Comparison of ENCODE assay signal across 23 mouse cellular contexts in genomic region chr16:57779011-57779410, GRCm38 (mm10). TPM values are rescaled to one million over a fixed set of nuclear protein-coding genes. Genes with fewer than 3 reads are reported as not detected.
DNase-seq lines count a peak whose midpoint lies in the region; ATAC-seq and TF ChIP-seq lines count a peak whose summit lies in the region.
"Had no signal": no experiment of that assay in that cellular context is flagged by ENCODE, and none has a peak within 500 bp of the region (broad histone marks: within the 10 kb centered on the region; RNA-seq: fewer than 3 reads in every experiment).

No protein-coding gene starts in this region.

- no peak for TF ChIP-seq CTCF in lung, embryonic 14.5 days (IDR thresholded peaks at IDR 0.05; ENCODE audit: low read depth)

- no peaks in the 10 kb centered on the region for H3K4me1 ChIP-seq in forebrain, embryonic 14.5 days (ENCODE audit: control insufficient read depth, insufficient read depth, low read length)
- no peaks in the 10 kb centered on the region for H3K4me1 ChIP-seq in forebrain, embryonic 13.5 days
- no peaks in the 10 kb centered on the region for H3K4me1 ChIP-seq in lung, embryonic 14.5 days (ENCODE audit: insufficient read depth)
- H3K4me1 ChIP-seq: embryonic facial prominence, embryonic 15.5 days; forebrain, embryonic 10.5 days; heart, embryonic 15.5 days; hindbrain, embryonic 13.5 days had no signal

- no peak for ATAC-seq in forebrain, embryonic 14.5 days
- ATAC-seq in forebrain, embryonic 13.5 days: no peak
- ATAC-seq in lung, embryonic 14.5 days (ENCODE audit: insufficient read depth): no peak
- ATAC-seq: CD4-positive, CD25-positive, alpha-beta regulatory T cell, adult 4 months; forebrain, embryonic 16.5 days; intestine, embryonic 16.5 days had no signal

- H3K4me3 ChIP-seq in forebrain, embryonic 14.5 days (ENCODE audit: low read depth, low read length): no peak overlapping the region
- no peak overlapping the region for H3K4me3 ChIP-seq in forebrain, embryonic 13.5 days
- H3K4me3 ChIP-seq in lung, embryonic 14.5 days (ENCODE audit: low read depth, low read length): no peak overlapping the region
- H3K4me3 ChIP-seq: embryonic facial prominence, embryonic 15.5 days; erythroblast, embryonic 14.5 days; forebrain, embryonic 10.5 days; heart, adult 2 months; heart, embryonic 15.5 days; hindbrain, embryonic 13.5 days had no signal

- no peaks in the 10 kb centered on the region for H3K9me3 ChIP-seq in forebrain, embryonic 14.5 days (replicated peaks; ENCODE audit: control insufficient read depth, low read length)
- no peaks in the 10 kb centered on the region for H3K9me3 ChIP-seq in forebrain, embryonic 13.5 days (replicated peaks)
- H3K9me3 ChIP-seq in lung, embryonic 14.5 days (ENCODE audit: low read depth, low read length): no peaks in the 10 kb centered on the region
- H3K9me3 ChIP-seq: embryonic facial prominence, embryonic 15.5 days; forebrain, embryonic 10.5 days; G1E; heart, embryonic 15.5 days; hindbrain, embryonic 13.5 days had no signal

- no peak overlapping the region for H3K4me2 ChIP-seq in forebrain, embryonic 14.5 days (ENCODE audit: low read length)
- H3K4me2 ChIP-seq in forebrain, embryonic 13.5 days: no peak overlapping the region
- no peak overlapping the region for H3K4me2 ChIP-seq in lung, embryonic 14.5 days
- H3K4me2 ChIP-seq: embryonic facial prominence, embryonic 15.5 days; heart, embryonic 11.5 days; heart, embryonic 15.5 days; hindbrain, embryonic 13.5 days had no signal

- no peak overlapping the region for H3K9ac ChIP-seq in forebrain, embryonic 14.5 days (ENCODE audit: low read length)
- H3K9ac ChIP-seq in forebrain, embryonic 13.5 days: no peak overlapping the region
- H3K9ac ChIP-seq in lung, embryonic 14.5 days: no peak overlapping the region
- H3K9ac ChIP-seq: embryonic facial prominence, embryonic 15.5 days; heart, embryonic 15.5 days; hindbrain, embryonic 13.5 days had no signal

- no peaks in the 10 kb centered on the region for H3K27me3 ChIP-seq in forebrain, embryonic 14.5 days (replicated peaks; ENCODE audit: control insufficient read depth, insufficient read depth, low read length)
- no peaks in the 10 kb centered on the region for H3K27me3 ChIP-seq in forebrain, embryonic 13.5 days
- H3K27me3 ChIP-seq in lung, embryonic 14.5 days (ENCODE audit: insufficient read depth, low read length): no peaks in the 10 kb centered on the region
- H3K27me3 ChIP-seq: embryonic facial prominence, embryonic 15.5 days; heart, embryonic 15.5 days; hindbrain, embryonic 13.5 days had no signal

- H3K36me3 ChIP-seq in forebrain, embryonic 14.5 days (ENCODE audit: control insufficient read depth, insufficient read depth, low read length): no peaks in the 10 kb centered on the region
- no peaks in the 10 kb centered on the region for H3K36me3 ChIP-seq in forebrain, embryonic 13.5 days (ENCODE audit: poor library complexity, severe bottlenecking)
- H3K36me3 ChIP-seq in lung, embryonic 14.5 days (ENCODE audit: insufficient read depth): no peaks in the 10 kb centered on the region
- H3K36me3 ChIP-seq: embryonic facial prominence, embryonic 15.5 days; forebrain, embryonic 10.5 days; G1E; heart, embryonic 15.5 days; hindbrain, embryonic 13.5 days had no signal

- no peak overlapping the region for H3K27ac ChIP-seq in forebrain, embryonic 14.5 days (ENCODE audit: low read depth, low read length)
- H3K27ac ChIP-seq in forebrain, embryonic 13.5 days: no peak overlapping the region
- no peak overlapping the region for H3K27ac ChIP-seq in lung, embryonic 14.5 days (ENCODE audit: low read depth)
- H3K27ac ChIP-seq: embryonic facial prominence, embryonic 15.5 days; forebrain, embryonic 10.5 days; heart, adult 2 months; heart, embryonic 15.5 days; hindbrain, embryonic 13.5 days had no signal

- peak; percentile 7 for DNase-seq in forebrain, embryonic 14.5 days (ENCODE audit: low spot score)
- DNase-seq in lung, embryonic 14.5 days: peak; percentile 35
- no peak for DNase-seq in lung, postnatal 25 days (ENCODE audit: low spot score)
- DNase-seq in adipocyte (ENCODE audit: low spot score): peak; percentile 28
- DNase-seq in ovary, postnatal 36 days (ENCODE audit: low spot score): no peak
- DNase-seq: adrenal gland, postnatal 14 days; B cell, adult 2 months; cerebellum, adult 8-10 months; cerebellum, postnatal 36 days; gastrocnemius, postnatal 14 days; heart, adult 2 months; heart, postnatal 14 days had no signal

RNA-seq across cellular contexts. Expression of gene Col8a1, which starts 24.5 kb away (rescaled TPM):
- polyA plus RNA-seq in forebrain, embryonic 14.5 days (2014; fragmentation: Nextera tagmentation; extraction: Ambion mirVana): 0.73 and 1.0 TPM in 2 replicates
- 1.0 and 1.1 TPM in 2 replicates for polyA plus RNA-seq in forebrain, embryonic 13.5 days (2015; fragmentation: Nextera tagmentation; extraction: Ambion mirVana)
- 0.92 and 1.3 TPM in 2 replicates for polyA plus RNA-seq in lung, embryonic 14.5 days (2014; fragmentation: Nextera tagmentation; extraction: Ambion mirVana)
- polyA plus RNA-seq: CD4-positive, CD25-positive, alpha-beta regulatory T cell, adult 4 months; erythroblast, embryonic 14.5 days; G1E had no signal

Comparison
In these comparisons a context has a peak if more than half of its experiments do, and no peak if none do; other contexts are left out.
1. DNase-seq: peak in forebrain, embryonic 14.5 days (single experiment), lung, embryonic 14.5 days (single experiment) and adipocyte (single experiment); none in lung, postnatal 25 days (single experiment) and ovary, postnatal 36 days (single experiment).